Mouse (Mus musculus): ENCODE data around the gene Olfr1487.
"Not testable (repeated sequence)": the region's sequence is repeated elsewhere in the genome, so short reads cannot be mapped to it uniquely, and the experiment has no call there.

Olfr1487 gene

GRCm38 (mm10) chr19:13617075-13617474 lies at the start of gene Olfr1487:
Gene Olfr1487 (plus strand): TSS chr19:13617375.
- not testable (repeated sequence) for DNase-seq (ENCODE audit: low spot score)

GRCm38 (mm10) chr19:13583211-13583610 lies 34.0 kb upstream of the Olfr1487 start, which contains the start of gene Olfr1484:
Gene Olfr1484 (plus strand): TSS chr19:13583511.
- no peak for DNase-seq (ENCODE audit: low spot score)

GRCm38 (mm10) chr19:13631321-13631720 lies 14.1 kb downstream of the Olfr1487 start, which contains the start of gene Olfr1489:
Gene Olfr1489 (plus strand): TSS chr19:13631621.
- DNase-seq (ENCODE audit: low spot score): no peak

GRCm38 (mm10) chr19:13650791-13651190 lies 33.6 kb downstream of the Olfr1487 start, which contains the start of gene Olfr1490:
Gene Olfr1490 (plus strand): TSS chr19:13651091.
- no peak for DNase-seq (ENCODE audit: low spot score)

Measured in lung, postnatal 25 days (tissue).